Mouse (Mus musculus): ENCODE data around the gene Zfp488. TPM values are rescaled to one million over a fixed set of nuclear protein-coding genes. Genes with fewer than 3 reads are reported as not detected.

The Zfp488 gene
- not detected in 2 replicates for polyA plus RNA-seq (2015; fragmentation: Nextera tagmentation; extraction: Ambion mirVana)

DNA sequence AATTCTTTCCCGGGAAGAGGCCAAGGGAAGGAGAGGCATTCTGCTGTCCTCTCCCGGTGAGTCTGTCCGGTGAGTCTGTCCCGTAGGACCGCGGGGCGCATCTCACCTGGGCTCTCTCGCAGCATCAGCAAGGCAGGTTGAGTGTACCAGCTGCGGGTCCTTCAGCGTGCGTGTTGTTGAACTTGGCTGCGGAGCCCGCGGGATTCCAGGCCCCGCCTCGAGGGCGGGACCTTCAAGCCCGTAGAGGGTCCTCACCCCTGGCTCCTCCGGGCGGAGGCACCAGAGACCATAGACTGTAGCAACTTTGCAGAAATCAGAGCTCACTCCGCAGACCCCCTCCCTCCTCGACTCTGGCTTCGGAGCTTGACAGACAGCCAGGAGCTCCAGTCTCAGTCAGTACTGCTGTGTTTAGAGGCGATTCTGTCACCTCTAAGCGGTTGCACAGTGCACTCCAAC lies at the start of gene Zfp488:
Gene Zfp488, minus strand, starts transcription at position 161 of the 456 bp plus-strand sequence.
- Histone ChIP-seq H3K4me2 (replicated peaks; ENCODE audit: low read depth, low read length) (peak within 1 kb of the TSS; percentile 65), H3K36me3 (ENCODE audit: insufficient read depth, low read length) (no peaks in the 10 kb centered on the region), H3K27ac (ENCODE audit: low read length) (no peak within 1 kb of the TSS), H3K9me3 (ENCODE audit: low read length) (no peaks in the 10 kb centered on the region), H3K9ac (replicated peaks; ENCODE audit: low read length) (peak within 1 kb of the TSS; percentile 28), H3K27me3 (ENCODE audit: insufficient read depth, low read length) (peaks cover 8% of the 10 kb centered on the region; the same call in 1 of the 2 replicates), H3K4me1 (ENCODE audit: insufficient read depth, low read length) (no peaks in the 10 kb centered on the region), H3K4me3 (ENCODE audit: low read length) (peak within 1 kb of the TSS; percentile 47)
- 2% methylated on average over 25 of the region's 25 CpGs for WGBS
- peak; percentile 67; the same call in 1 of the 2 replicates for ATAC-seq (ENCODE audit: low FRiP score, low TSS enrichment)

DNA sequence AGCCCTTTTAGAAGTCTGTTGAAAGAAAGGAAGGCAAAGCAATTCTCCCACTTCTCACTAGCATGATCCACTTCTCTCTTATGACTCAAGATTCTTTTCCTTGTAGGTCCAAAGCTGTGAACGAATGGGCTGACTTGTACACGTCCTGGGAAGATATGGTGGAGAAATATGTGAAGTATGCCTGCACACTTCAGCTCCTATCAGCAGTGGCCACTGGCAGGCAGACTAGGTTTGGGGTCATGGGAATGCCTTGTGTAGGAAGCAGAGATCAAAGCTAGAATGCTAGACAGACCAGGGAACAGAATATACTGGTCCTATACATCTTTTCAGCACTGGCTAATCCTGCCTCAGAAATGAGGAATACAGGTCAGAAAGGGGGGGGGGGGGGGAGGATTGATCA lies 48.1 kb upstream of the Zfp488 start:
- Histone ChIP-seq H3K36me3 (ENCODE audit: insufficient read depth, low read length) (no peaks in the 10 kb centered on the region), H3K27me3 (ENCODE audit: insufficient read depth, low read length) (no peaks in the 10 kb centered on the region), H3K9me3 (ENCODE audit: low read length) (0 out of 2 replicates have a peak, but pooled peaks cover 2% of the 10 kb centered on the region), H3K4me3 (ENCODE audit: low read length) (no peak overlapping the region), H3K9ac (replicated peaks; ENCODE audit: low read length) (no peak overlapping the region), H3K4me1 (ENCODE audit: insufficient read depth, low read length) (no peaks in the 10 kb centered on the region), H3K4me2 (replicated peaks; ENCODE audit: low read depth, low read length) (no peak overlapping the region), H3K27ac (ENCODE audit: low read length) (no peak overlapping the region)
- no peak for ATAC-seq (ENCODE audit: low FRiP score, low TSS enrichment)
- 75% methylated on average over 2 of the region's 2 CpGs for WGBS

DNA sequence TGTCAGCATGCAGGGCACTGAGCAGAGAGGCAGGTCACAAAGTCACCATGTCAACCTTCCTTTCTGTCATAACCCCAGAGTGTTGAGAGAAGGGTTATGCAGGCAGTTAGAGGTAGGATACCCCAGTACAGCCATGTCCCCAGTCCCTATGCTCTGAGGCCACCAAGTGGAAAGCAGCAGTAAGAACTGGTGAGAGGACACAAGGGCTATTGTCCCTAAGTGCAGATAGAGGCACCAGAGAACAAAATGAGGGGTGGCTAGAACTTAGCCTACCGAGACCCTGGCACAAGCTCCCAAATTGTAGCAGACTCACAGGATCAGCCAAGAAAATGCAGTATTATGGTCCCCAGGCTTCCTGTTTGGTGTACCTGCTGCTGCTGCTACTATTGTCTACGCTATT lies 38.4 kb upstream of the Zfp488 start:
- H3K4me1 ChIP-seq (ENCODE audit: insufficient read depth, low read length) = no peaks in the 10 kb centered on the region

DNA sequence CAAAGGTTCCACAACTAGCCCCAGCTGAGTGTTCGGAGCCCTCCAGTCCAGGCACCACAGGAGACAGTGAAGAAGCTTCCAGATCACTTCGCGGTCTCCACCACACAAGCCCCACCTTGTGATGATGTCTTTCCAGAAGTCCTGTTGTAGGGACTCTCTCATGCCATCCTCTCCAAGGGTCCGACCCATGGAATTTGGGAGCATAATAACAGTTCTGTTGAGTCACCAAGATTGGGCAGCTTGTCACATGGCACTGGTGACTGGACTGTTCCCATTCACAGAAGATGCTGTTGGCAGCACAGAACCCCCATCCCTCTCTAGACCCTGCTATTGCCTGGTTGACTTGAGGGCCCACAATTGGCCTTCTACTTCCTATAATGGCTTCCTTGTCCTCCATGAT lies 37.8 kb upstream of the Zfp488 start, which contains the start of gene Gm5460:
Gene Gm5460, plus strand, starts transcription at position 378 of the 400 bp plus-strand sequence.
- Histone ChIP-seq H3K4me3 (ENCODE audit: low read length) (no peak within 1 kb of the TSS), H3K9me3 (ENCODE audit: low read length) (no peaks in the 10 kb centered on the region), H3K9ac (replicated peaks; ENCODE audit: low read length) (no peak within 1 kb of the TSS), H3K4me1 (ENCODE audit: insufficient read depth, low read length) (no peaks in the 10 kb centered on the region), H3K27me3 (ENCODE audit: insufficient read depth, low read length) (no peaks in the 10 kb centered on the region), H3K27ac (ENCODE audit: low read length) (no peak within 1 kb of the TSS), H3K4me2 (replicated peaks; ENCODE audit: low read depth, low read length) (no peak within 1 kb of the TSS), H3K36me3 (ENCODE audit: insufficient read depth, low read length) (no peaks in the 10 kb centered on the region)
- 95% methylated on average over 4 of the region's 4 CpGs for WGBS
- no peak for ATAC-seq (ENCODE audit: low FRiP score, low TSS enrichment)

More for the DNA sequence above, 38.4 kb upstream of the Zfp488 start:
- Histone ChIP-seq H3K27ac (ENCODE audit: low read length) (no peak overlapping the region), H3K9me3 (ENCODE audit: low read length) (no peaks in the 10 kb centered on the region), H3K27me3 (ENCODE audit: insufficient read depth, low read length) (no peaks in the 10 kb centered on the region), H3K4me2 (replicated peaks; ENCODE audit: low read depth, low read length) (no peak overlapping the region), H3K4me3 (ENCODE audit: low read length) (no peak overlapping the region), H3K36me3 (ENCODE audit: insufficient read depth, low read length) (no peaks in the 10 kb centered on the region), H3K9ac (replicated peaks; ENCODE audit: low read length) (no peak overlapping the region)
- no peak for ATAC-seq (ENCODE audit: low FRiP score, low TSS enrichment)
- WGBS = 84% methylated on average over 2 of the region's 2 CpGs

DNA sequence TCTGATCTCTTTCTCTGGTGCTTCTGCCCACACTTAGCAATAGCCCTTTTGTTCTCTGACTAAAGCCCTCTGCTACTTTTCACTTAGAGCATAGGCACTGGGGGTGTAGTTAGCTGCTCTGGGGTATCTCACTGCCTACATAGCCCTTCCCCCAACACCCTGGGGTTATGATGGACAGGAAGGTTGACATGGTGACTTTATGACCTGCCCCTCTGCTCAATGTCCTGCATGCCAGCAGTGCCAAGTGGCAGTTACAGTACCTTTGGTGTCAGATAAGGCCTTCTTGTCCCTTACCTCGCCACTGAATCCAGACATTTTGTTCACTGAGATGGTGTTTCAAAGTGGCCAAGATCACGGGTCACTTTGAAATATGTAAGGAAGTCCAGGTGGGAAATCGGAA lies 36.5 kb upstream of the Zfp488 start, which contains the start of gene Gm30083:
Gene Gm30083, minus strand, starts transcription at position 120 of the 400 bp plus-strand sequence.
- H3K4me1 ChIP-seq (ENCODE audit: insufficient read depth, low read length) = no peaks in the 10 kb centered on the region
- no peak for ATAC-seq (ENCODE audit: low FRiP score, low TSS enrichment)
- no peak within 1 kb of the TSS for H3K4me2 ChIP-seq (replicated peaks; ENCODE audit: low read depth, low read length)
- no peak within 1 kb of the TSS for H3K27ac ChIP-seq (ENCODE audit: low read length)
- H3K9me3 ChIP-seq (ENCODE audit: low read length) = no peaks in the 10 kb centered on the region
- no peak within 1 kb of the TSS for H3K4me3 ChIP-seq (ENCODE audit: low read length)
- 81% methylated on average over 3 of the region's 3 CpGs for WGBS
- H3K36me3 ChIP-seq (ENCODE audit: insufficient read depth, low read length) = no peaks in the 10 kb centered on the region
- no peak within 1 kb of the TSS for H3K9ac ChIP-seq (replicated peaks; ENCODE audit: low read length)
- H3K27me3 ChIP-seq (ENCODE audit: insufficient read depth, low read length) = no peaks in the 10 kb centered on the region

DNA sequence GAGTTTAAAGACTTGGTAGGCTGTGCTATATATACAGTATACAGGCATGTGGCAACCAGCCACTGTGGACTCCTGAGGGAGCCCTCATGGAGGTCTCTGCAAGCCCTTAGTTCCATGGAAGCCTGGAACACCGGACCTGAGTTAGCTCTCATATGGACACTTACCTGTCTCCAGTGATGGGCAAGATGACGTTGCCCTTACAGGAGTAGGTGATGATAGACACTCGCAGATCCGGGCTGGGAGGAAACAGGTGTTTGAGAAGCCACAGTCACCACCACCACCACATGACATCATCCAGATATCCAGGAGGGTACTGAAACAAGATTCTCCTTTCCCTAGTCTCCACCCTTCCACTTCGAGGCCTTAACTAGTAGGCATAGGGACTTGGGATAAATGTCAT lies 23.8 kb upstream of the Zfp488 start:
- H3K9me3 ChIP-seq (ENCODE audit: low read length) = no peaks in the 10 kb centered on the region
- ATAC-seq (ENCODE audit: low FRiP score, low TSS enrichment) = no peak
- no peaks in the 10 kb centered on the region for H3K4me1 ChIP-seq (ENCODE audit: insufficient read depth, low read length)
- H3K27ac ChIP-seq (ENCODE audit: low read length) = no peak overlapping the region
- 91% methylated on average over 5 of the region's 5 CpGs for WGBS
- no peaks in the 10 kb centered on the region for H3K36me3 ChIP-seq (ENCODE audit: insufficient read depth, low read length)
- H3K4me2 ChIP-seq (replicated peaks; ENCODE audit: low read depth, low read length) = no peak overlapping the region
- H3K4me3 ChIP-seq (ENCODE audit: low read length) = no peak overlapping the region
- H3K9ac ChIP-seq (replicated peaks; ENCODE audit: low read length) = no peak overlapping the region
- no peaks in the 10 kb centered on the region for H3K27me3 ChIP-seq (ENCODE audit: insufficient read depth, low read length)

DNA sequence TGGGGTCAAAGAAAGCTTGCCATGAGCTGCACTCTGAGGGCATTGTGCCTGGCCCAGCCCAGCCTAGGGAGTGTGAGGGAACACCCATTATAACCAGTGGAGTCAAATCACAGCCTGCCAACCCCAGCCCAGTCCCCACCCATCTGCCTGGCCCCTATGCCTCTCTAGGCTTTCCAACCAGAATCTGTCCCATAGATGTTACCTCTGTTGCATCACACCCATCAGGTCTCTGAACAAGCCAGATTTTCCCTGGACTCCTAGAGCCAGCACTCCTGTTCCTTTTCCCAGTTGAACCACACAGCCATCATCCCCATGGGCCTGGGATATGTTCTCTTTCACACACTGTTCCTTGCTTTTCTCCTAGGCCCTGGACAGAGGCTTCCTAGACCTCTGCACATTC lies 22.9 kb upstream of the Zfp488 start:
- no peaks in the 10 kb centered on the region for H3K36me3 ChIP-seq (ENCODE audit: insufficient read depth, low read length)
- no peak overlapping the region for H3K4me2 ChIP-seq (replicated peaks; ENCODE audit: low read depth, low read length)
- H3K9ac ChIP-seq (replicated peaks; ENCODE audit: low read length) = no peak overlapping the region
- H3K4me1 ChIP-seq (ENCODE audit: insufficient read depth, low read length) = no peaks in the 10 kb centered on the region
- H3K27me3 ChIP-seq (ENCODE audit: insufficient read depth, low read length) = no peaks in the 10 kb centered on the region
- H3K9me3 ChIP-seq (ENCODE audit: low read length) = no peaks in the 10 kb centered on the region
- H3K4me3 ChIP-seq (ENCODE audit: low read length) = no peak overlapping the region
- no peak for ATAC-seq (ENCODE audit: low FRiP score, low TSS enrichment)
- H3K27ac ChIP-seq (ENCODE audit: low read length) = no peak overlapping the region

DNA sequence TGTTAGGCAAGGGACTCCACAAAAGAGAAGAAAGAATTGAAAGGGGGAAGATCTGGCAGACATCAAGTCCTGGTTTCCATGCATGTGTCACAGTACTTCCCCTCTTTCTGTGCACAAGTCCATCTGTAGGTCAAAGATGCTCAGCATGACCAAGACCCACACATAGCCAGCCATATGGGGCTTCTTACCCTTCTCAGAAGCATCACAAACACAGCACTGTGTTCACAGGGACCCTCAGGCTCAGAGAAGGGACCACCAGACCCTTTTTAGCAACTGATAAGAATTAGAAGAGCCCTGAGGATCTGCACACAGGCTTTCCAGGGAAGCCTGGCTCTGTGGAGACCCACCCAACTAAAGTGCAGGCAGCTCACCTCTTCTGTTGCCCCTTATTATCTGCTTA lies 21.5 kb upstream of the Zfp488 start:
- Histone ChIP-seq H3K27ac (ENCODE audit: low read length) (no peak overlapping the region), H3K4me1 (ENCODE audit: insufficient read depth, low read length) (no peaks in the 10 kb centered on the region), H3K27me3 (ENCODE audit: insufficient read depth, low read length) (no peaks in the 10 kb centered on the region), H3K9me3 (ENCODE audit: low read length) (no peaks in the 10 kb centered on the region), H3K4me2 (replicated peaks; ENCODE audit: low read depth, low read length) (no peak overlapping the region), H3K4me3 (ENCODE audit: low read length) (no peak overlapping the region), H3K9ac (replicated peaks; ENCODE audit: low read length) (no peak overlapping the region), H3K36me3 (ENCODE audit: insufficient read depth, low read length) (no peaks in the 10 kb centered on the region)
- no peak for ATAC-seq (ENCODE audit: low FRiP score, low TSS enrichment)

DNA sequence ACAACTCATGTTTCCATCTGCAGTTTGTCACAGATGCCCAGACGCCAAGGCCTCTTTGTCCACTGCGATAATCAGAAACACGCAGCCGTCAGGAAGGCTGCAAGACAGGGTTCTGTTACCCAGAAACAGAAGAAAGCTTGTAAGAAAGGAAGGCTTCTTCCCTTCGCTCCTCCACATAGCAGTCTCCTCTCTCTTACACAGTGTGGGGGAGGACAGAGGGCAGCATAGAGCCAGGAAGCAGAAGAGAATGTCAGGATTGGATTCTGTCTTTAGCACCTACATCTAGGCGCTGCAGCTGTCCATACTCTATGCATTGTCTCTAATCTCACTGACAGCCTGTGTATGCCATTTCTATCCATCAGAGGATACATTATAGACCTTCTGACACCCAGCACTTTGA lies 18.9 kb upstream of the Zfp488 start:
- H3K36me3 ChIP-seq (ENCODE audit: insufficient read depth, low read length) = no peaks in the 10 kb centered on the region
- H3K9ac ChIP-seq (replicated peaks; ENCODE audit: low read length) = no peak overlapping the region
- 38% methylated on average over 6 of the region's 6 CpGs for WGBS
- H3K4me2 ChIP-seq (replicated peaks; ENCODE audit: low read depth, low read length) = no peak overlapping the region
- ATAC-seq (ENCODE audit: low FRiP score, low TSS enrichment) = no peak
- H3K4me3 ChIP-seq (ENCODE audit: low read length) = no peak overlapping the region
- H3K4me1 ChIP-seq (ENCODE audit: insufficient read depth, low read length) = no peaks in the 10 kb centered on the region
- no peaks in the 10 kb centered on the region for H3K27me3 ChIP-seq (ENCODE audit: insufficient read depth, low read length)
- no peak overlapping the region for H3K27ac ChIP-seq (ENCODE audit: low read length)
- H3K9me3 ChIP-seq (ENCODE audit: low read length) = no peaks in the 10 kb centered on the region

DNA sequence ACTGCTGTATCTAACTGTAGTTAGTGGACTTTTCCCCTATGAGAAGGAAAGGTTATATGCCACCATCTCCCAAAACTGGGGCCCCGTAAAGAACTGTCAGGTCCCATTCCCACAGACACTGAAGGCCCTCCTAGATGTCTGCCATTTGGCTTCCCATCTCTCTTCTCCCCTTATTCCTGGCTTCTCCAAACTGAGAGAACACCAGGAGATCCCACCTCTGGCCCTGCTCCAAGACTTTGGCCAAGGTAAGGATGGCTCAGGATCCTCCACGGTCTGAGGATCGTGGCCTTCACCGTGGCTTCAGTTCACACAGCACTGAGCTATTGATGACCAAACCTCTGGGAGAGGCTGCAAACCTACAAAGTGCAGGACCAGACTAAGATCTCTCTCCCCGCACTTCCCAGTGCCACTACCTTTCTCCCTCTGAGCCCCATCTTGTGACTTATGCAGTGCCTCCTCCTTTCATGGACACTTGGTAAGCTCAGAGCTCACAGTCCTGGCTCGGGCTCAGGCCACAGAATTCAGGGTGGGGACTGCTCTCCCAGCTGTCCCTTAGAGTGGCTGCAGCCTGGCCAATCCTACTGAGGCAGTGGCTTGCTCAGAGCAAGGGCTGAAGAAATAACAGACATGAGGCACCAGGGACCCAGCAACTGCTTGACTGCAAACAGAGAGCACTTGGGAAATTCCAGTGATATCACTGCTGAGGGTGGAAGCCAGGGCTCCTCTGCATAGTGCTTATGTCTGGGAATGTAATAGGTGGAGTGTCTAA lies 15.1 kb upstream of the Zfp488 start:
- H3K9ac ChIP-seq (replicated peaks; ENCODE audit: low read length) = no peak overlapping the region
- H3K4me1 ChIP-seq (ENCODE audit: insufficient read depth, low read length) = no peaks in the 10 kb centered on the region
- H3K4me2 ChIP-seq (replicated peaks; ENCODE audit: low read depth, low read length) = no peak overlapping the region
- no peak overlapping the region for H3K27ac ChIP-seq (ENCODE audit: low read length)
- no peaks in the 10 kb centered on the region for H3K27me3 ChIP-seq (ENCODE audit: insufficient read depth, low read length)
- no peaks in the 10 kb centered on the region for H3K9me3 ChIP-seq (ENCODE audit: low read length)
- no peak for ATAC-seq (ENCODE audit: low FRiP score, low TSS enrichment)
- no peaks in the 10 kb centered on the region for H3K36me3 ChIP-seq (ENCODE audit: insufficient read depth, low read length)
- WGBS = 85% methylated on average over 6 of the region's 6 CpGs
- no peak overlapping the region for H3K4me3 ChIP-seq (ENCODE audit: low read length)
